Mouse (Mus musculus) spleen, postnatal 14 days (tissue): ENCODE results near the gene Xrcc3.

ENCODE experiments used
- DNase-seq, 2 experiments: peaks; one replicate each; pipeline ENCODE4 v3.0.0; 2021 to 2022; ENCODE audit warnings: low spot score in 2 of 2

Xrcc3 gene

DNA sequence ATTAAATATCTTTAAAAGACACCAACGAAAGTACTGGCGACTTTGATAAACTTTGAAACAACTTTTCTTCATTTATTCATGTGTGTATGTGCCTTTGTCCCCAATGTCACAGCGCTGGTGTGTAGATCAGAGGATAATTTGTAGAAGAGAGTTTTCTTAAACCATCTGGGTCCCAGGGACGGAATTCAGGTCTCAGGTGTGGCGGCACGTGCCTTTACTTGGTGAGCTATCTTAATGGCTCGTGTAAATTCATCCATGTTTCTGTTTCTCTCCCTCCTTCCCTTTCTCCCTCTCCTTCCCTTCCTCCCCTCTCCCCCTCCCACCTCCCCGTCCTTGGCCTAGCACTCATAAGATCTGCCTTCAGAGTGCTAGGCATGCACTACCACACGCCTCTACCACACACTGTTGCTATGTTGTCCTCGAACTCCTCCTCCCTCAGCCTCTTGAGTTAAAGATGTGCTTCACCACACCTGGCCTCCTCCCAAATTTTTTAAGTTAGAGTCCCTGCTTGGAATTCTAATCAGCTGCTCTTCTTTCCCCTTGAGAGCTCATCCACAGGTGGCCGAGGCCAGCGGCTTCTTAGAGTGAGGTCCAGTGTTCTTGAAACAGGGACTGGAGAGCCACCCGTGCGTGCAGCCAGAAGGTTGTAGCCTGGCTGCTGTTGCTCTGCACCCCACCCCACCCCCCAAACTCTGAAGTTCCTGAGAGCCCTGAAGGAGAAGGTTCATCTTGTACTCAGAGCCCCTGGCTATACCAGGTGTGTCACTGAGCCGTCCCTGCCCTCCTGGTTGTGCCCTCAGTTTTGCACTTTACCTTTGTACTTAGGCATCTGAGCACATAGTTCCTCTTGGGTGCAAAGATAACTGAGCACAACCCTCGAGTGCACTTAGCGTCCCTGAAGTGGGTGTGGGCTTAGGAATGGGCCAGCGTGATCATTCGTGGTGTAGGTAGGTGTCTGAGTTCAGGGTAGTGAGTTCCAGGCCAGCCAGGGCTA, 1.4 kb upstream of the Xrcc3 start:
- no peak for DNase-seq

DNA sequence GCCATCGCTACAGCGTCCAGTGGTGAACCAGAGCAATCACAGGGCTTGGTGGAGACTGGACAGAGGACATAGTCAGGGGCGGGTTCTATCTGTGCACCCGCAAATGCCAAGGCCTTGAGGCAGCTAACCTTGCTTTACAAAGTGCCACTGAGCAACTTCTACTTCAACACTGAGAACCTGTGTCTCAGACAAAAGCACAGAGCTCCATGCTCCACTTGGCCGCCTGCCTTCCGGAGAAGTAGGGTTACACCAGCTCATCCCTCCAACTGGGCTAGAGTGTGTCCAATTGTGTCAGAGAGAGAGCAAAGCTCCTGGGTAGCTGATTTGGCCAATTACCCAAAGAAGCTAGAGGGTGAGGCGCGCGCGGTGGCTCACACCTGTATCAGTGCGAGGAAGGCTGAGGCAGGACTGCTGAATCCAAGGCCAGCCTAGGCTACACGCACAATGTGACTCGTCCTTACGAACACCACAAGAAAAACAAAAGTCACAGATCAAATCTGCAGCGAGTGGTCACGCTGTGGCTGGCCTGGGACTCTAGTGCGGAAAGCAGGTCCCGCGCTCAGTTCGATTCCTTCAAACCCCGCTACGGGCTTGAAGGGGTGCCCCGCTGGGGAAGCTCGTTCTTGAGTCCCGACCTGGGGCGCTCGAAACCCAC, 435 bp downstream of the Xrcc3 start:
- no peak for DNase-seq

DNA sequence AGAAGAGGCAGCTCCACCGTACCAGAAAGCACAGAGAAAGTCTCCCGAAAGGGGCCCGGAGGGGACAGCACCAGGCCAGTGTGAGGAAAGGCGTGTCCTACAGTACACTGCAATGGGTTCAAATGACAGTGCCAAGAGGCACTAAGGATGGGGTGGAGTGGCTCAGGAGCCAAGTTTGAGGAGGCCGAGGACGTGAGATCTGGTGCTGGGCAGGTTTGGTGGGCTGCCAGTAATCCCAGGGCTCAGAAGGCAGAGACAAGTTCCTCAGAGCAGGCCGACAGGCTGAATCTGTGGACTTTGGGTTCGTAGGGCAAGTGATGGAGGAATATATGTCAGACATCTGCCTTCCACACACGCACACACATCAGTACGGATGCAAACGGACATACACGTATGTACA, 1.1 kb downstream of the Xrcc3 start:
- no peak for DNase-seq

DNA sequence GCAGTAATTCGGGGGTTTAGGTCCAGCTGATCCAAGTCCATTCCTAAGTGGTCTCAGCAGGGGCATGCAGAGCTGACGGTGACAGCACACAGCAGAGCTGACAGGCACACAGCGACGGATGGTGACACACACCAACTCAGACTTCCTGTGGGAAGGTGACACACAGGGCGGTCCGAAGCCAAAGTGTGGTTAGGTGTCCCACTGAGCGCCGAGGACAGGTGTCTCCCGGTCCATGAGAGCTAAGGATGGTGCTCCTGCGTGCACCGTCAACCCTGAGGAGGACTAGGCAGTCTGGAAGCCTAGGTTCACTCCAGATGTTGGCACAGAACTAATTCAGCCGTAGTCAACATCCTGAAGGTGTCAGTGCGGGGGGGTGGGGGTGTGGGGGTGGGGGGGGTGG, 1.6 kb downstream of the Xrcc3 start:
- no peak for DNase-seq

DNA sequence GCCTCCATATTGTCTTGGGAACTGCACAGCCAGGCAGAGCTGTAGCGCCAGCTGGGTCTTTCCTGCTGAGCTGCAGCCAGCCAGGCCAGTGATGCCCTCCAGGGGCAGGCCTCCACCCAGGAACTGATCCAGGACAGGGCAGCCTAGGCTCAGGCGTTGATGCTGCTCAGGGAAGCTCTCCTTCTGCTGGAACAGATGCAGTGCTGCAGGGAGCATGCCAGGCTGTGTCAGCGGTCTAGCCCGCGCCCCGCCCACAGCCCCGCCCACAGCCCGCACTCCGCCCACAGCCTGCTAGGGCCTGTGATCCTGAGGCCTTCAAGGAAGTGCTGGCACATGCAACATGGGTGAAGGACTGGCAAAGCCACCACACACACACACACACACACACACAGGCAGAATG, 3.9 kb downstream of the Xrcc3 start:
- peak; percentile 24 to 28 for DNase-seq

DNA sequence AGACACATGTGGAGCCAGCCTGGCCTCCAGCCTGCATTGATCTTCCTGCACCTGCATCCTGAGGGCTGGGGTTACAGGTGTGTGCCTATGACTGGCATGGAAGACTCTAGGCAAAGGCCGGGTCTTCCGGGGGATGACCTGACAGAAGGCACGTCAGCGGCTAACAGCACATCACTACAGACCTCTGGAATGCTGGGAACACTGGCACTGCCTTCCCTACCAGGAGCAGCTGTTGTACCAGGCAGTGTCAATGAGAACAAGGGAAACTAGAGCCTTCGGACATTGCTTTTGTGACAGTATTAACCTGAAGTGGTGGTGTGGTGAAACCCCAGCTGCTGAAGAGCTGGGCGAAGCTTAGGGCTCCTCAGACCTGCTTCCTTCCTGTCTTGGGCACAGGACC, 4.9 kb downstream of the Xrcc3 start:
- DNase-seq, result no peak

DNA sequence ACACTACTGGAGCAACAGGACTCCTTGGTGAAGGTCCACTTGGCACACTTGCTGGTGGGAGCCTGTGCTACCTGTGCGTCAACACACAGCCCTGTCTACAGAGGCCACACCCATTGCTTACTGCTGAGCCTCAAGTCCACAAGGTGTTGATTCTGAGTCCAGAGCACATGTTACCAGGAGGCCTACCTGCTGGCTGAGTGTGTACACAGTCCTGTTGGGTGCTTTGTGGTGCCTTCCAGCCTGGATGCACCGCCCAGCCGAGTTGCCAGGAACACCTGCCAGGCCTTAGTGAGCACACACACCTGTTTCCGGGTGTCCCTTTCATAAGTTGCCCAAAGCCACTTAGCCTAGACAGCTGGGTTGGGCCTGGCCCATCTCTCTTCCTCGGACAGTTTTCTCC, 10.1 kb downstream of the Xrcc3 start:
- DNase-seq, result no peak

DNA sequence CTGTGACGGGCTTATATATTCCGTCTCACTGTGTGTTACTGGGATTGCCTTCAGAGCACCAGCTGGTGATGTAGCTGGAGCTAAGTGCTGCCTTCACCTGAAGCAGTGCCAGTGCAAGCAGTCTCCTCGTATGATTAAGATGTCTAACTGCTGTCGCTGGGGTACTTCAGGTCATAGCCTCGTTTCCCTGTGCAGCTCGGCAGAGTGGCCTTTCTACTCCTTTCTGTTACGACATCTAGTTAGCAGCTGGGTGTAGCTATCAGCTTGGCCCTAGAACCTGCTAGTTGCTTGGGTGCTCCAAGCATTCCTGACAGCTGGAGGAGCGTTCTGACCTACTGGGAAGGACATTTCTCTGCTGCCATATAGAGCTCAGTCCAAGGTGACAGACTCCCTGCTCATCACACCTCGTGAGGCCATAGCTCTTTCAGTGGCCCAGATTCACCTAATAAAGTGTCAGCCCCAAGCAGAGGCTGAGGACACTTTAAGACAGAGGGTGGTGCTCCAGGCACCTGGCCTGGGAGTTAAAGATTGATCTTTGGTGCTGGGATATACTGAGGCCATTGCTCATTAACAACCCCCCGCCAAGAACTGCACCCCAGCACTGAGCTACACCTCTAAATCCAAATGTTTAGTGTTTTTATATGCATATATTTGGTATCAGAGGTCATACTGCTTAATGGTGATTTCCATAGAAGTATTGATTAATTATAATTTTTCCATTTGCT, 13.1 kb downstream of the Xrcc3 start:
- no peak for DNase-seq

DNA sequence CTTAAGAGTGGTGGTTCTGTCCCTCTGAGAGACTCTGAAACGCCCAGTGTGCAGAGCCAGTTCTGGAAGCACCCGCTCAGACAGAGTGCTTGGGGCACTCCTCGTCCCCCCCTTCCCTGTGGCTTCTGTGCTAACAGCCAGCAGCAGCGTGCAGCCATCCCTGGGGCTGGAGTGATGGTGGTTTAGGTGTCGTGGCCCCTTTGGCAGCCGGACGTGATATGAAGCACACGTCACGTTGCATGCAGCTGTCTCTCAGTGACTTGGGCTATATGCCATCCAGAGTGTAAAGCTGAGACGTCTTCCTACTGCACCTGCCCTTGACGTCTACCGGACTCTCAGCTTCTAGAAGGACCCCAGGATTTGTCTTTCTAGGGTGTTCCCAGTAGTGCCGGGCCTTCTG, 15.2 kb downstream of the Xrcc3 start:
- no peak for DNase-seq

DNA sequence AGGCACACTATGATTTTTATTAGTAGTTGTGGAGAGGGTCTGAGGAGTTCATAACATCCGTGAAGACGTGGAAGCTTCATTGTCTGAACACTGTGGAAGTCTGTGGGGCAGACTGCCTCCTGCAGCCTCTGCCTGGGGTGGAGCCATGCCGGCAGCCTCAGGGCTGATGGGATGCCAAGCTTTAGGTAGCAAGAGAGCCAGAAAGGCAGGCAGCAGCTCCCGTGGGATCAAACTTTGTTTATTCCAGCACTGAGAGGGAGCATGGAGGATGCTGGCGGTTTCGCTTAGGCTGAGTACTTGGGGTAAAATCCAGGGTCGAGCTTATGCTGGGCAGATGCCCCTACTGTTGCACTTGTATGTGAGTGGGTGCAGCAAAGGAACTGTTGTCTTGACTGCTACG, 16.4 kb downstream of the Xrcc3 start:
- DNase-seq, result no peak

DNA sequence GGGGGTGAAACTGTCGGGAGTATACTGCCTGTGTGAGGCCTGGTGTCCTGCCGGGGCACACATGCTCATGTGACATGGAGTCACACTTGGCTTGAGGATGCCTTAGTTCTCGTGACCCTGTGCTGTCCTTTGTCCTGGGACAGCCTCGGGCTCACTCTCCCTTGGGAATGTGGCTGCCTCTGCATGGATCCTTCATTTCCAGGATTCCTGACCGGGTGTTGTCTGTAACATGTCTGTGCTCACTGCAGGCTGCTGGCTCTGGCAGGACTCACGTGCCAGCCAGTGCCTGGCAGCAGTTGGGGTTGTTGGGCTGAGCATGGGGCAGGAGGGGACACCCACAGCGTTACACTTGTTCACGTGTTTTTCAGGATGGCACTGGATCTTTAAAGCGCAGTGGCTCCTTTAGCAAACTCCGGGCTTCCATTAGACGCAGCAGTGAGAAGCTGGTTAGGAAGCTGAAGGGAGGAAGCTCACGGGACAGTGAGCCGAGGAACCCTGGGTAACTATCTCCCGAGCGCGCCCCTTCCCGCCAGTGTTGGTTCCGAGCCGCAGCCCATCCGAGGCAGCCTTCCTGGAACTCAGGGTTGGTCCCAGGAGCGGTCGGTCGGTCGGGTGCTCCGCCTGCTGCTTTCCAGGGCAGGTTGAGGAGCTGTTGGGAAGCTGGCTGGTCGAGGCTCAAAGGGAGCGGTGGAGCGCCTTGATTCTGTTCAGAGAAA, 18.3 kb downstream of the Xrcc3 start:
- DNase-seq, result no peak

DNA sequence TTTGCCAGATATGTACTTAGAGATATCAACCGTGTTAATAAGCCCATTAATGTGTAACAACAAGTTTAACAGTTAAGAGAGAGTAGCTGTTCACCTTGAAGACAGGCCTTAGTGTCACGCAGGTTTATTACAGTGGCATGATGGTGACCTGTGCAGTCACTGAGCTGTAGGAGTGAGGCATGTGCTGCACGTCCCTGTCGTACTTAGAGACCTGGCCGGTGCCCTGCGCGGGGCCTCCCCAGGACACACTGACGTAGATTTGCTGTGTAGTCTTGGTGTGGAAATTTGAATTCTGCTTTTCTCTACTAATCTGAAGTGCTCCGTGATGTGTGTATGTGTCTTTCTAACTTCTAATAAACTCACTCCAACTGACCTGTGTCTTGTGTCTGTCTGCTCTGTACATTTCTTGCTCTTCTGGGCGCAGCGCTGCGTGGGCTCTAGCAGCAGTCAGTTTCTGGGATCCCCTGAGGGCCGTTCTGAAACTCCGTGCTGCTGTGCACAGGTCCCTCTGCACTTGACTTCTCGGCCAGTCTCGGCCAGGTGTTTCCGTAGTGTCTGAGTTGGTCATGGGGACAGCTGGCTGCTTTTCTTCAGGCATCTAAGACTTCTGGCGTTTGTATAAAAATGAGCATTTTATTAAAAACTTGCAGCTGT, 19.0 kb downstream of the Xrcc3 start:
- no peak for DNase-seq

DNA sequence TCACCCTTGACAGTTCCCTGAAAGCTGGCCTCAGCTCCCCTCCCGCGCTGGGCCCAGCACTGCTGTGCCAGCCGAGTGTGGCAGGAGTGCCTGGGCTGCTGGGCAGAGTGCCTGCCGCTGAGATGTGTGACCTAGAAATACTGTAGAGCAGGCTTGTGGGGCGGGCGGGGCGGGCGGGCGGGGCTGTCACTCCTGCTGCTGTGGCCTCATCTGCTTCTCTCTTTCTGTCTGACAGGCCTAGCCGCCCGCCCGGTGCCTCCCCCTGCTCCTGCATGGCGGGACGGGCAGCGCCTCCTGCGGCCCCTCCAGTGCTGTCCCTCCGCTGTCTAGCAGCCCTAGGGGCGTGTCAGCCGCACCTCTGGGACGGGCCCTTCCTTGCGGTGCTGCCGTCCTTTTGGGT, 19.6 kb downstream of the Xrcc3 start:
- DNase-seq, result no peak

DNA sequence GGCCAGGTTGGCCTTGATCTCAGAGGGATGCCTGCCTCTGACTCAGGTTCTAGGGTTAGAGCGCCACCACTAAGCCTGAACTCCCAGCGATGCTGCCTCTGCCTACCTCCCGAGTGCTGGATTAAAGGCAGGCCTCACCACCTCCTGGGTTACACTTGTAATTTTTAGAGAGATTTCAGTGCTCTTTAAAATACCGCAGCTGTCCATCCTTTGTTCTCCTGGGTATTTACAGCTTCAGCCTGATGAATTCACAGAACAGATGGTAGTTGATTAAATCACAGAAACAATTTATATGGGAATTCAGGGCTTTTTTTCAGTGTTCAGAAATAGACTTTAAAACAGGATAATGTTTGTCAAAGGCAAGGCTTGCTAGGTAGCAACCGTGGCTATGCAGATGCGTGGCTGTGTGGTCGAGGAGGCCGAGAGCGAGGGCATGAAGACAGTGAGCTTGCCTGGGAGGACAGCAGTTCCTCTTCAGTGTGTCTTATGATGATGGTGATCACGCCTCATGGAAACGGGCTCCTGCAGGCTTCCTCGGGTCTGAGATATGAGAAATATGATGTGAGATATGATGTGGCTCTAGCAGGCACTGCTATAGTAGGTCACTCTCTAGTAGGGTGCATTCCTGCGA, 22.1 kb downstream of the Xrcc3 start:
- no peak for DNase-seq

DNA sequence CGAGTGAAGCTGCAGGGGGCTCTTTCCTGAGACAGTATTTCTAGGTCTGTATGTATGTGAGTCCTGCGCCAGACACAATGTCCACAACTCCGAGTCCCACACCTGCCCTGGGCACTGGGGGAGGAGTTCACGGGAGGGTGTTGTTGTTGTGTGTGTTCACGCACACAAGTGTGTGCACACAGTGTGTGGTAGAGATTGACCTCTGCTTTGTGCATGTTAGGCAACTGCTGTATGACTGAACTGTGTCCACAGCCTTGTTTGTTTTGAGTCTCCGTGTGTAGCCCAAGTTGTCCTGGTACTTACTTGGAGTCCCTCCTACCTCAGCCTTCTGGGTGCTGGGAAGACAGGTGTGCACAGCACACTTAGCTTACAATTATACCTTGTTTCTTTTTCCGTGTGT, 23.0 kb downstream of the Xrcc3 start:
- no peak for DNase-seq

DNA sequence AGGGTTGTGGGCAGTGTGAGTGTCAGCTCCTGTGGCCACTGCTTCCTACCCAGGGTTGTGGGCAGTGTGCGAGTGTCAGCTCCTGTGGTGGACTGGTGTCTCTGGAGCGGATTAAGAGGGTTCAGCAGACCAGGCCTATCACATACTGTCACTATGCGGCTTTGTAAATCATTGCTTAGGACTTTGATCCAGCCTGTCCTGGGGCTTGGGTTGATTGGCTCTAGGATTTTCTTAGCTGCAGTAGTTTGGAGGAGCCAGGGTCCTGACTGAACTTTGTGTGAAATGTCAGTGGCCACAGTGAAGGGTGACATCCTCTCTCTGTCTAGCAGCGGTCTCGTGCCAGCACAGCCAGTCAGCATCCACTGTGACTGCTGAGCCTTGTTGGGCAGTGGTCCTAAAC, 23.6 kb downstream of the Xrcc3 start:
- no peak for DNase-seq

DNA sequence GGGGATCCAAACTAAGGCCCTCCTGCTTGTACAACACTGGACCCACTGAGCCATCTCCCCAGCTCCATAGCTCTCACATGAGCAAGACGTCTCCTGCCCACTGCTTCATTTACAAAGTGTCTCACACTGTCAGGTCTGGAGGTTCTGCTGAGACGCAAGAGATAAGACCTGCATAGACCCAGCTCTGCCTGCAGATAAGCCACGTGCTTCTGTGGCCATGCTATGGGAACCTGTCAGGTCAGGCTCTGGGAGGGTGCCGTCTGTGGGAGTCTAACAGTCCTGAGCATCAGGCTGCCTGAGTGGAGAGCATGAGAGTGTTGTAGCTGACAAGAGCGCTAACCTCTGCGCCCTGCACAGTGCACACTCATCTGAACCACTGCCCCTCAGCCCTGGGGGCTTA, 26.7 kb downstream of the Xrcc3 start:
- no peak for DNase-seq

DNA sequence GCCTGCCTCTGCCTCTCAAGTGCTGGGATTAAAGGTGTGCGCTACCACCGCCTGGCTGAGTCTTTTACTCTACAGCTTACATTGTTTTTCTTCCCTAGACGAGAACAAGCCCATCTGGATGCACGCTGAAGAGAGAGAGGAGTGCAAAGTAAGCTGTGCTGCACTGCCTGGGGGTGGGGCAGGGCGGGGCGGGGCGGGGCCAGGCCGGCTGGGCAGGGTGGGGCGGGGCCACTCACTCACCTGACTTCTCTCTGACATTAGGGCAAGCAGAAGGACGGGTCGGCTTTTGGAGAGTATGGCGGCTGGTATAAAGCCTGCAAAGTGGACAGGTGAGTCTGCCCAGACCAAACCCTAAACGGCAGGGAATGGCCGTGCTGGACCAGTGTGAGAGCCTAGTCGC, 28.5 kb downstream of the Xrcc3 start:
- DNase-seq, result no peak

DNA sequence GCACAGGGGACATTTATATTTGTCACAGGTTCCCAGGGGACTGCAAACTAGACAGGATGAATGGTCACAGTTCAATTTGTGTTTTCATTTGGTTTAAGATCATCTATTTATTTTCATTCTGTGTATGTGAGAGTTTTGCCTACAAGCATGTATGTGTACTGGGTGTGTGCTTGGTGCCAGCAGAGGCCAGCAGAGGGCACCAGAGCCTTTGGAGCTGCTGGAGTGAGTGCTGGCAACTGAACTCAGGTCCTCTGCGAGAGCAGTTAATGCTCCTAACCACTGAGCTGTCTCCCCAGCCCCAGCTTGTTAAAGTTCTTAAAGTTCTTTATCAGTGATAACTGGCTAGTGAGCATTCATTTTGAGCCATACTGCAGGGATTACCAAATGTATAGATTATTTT, 34.1 kb downstream of the Xrcc3 start:
- no peak for DNase-seq

DNA sequence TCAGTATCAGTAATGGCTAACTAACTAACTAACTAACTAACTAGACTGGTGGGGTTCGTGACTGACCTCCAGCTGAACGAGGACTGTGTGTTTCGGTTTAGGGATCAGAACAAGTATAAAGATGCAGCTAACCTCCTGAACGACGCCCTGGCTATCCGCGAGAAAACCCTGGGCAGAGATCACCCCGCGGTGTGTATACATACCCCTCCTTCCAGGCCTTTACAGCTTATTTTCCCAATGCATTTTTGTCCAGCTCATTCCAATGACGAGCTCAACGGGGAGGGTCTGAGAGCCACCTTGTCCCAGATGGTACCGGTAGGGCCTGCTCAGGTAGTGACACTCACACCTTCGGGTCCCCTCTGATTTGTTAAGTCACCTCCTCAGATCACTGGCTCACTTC, 35.8 kb downstream of the Xrcc3 start:
- no peak for DNase-seq

DNA sequence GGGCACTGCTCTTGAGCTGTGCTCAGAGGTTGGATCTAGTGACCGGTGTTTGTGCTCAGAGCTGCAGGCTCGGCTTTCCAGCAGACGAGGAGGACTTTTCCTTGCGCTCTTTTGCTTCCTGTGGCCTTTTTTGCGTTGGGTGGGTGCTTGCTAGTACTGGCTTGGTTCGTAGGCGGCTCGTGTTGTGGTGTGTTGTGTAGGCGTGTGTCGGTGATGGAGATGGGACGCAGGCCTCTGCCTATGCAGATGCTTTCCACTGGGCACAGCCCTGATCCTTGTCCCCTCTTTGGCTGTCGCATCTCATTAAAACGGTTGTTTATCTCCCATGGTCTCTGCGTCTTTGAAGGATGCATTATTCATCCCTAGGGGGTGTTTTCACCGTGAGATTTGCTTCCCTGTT, 38.8 kb downstream of the Xrcc3 start:
- no peak for DNase-seq
